Mouse (Mus musculus): ENCODE data around the gene Tsku. TPM values are rescaled to one million over a fixed set of nuclear protein-coding genes. Genes with fewer than 3 reads are reported as not detected.
A peak's percentile ranks its signal among the peaks of the same experiment; 100 is the strongest.

Gene Tsku
- polyA plus RNA-seq, 1 experiment from 2014 or later, result 14.5 TPM

- Histone ChIP-seq H3K4me1 (replicated peaks; ENCODE audit: control insufficient read depth, insufficient read depth, low read length) (no peaks in the 10 kb centered on the region), H3K4me3 (ENCODE audit: low read depth, low read length) (no peak overlapping the region), H3K4me2 (ENCODE audit: low read length) (no peak overlapping the region), H3K9ac (ENCODE audit: low read length) (no peak overlapping the region), H3K27ac (ENCODE audit: low read depth) (no peak overlapping the region), H3K36me3 (ENCODE audit: control insufficient read depth, insufficient read depth, low read length) (no peaks in the 10 kb centered on the region), H3K9me3 (ENCODE audit: control insufficient read depth, low read length) (no peaks in the 10 kb centered on the region), H3K27me3 (replicated peaks; ENCODE audit: control insufficient read depth, insufficient read depth, low read length) (0 out of 2 replicates have a peak, but pooled peaks cover 6% of the 10 kb centered on the region)
- ATAC-seq (replicated peaks; ENCODE audit: low FRiP score, low TSS enrichment, low read depth) (no peak), DNase-seq (ENCODE audit: low spot score) (no peak)
- 52% methylated on average over 3 of the region's 3 CpGs for WGBS
Observed at GRCm38 (mm10) chr7:98342249-98342648, 18.9 kb downstream of the Tsku start.

- Histone ChIP-seq H3K4me2 (ENCODE audit: low read length) (peak overlapping the region; percentile 71), H3K36me3 (ENCODE audit: control insufficient read depth, insufficient read depth, low read length) (no peaks in the 10 kb centered on the region), H3K4me1 (replicated peaks; ENCODE audit: control insufficient read depth, insufficient read depth, low read length) (no peaks in the 10 kb centered on the region), H3K27me3 (replicated peaks; ENCODE audit: control insufficient read depth, insufficient read depth, low read length) (0 out of 2 replicates have a peak, but pooled peaks cover 6% of the 10 kb centered on the region), H3K4me3 (ENCODE audit: low read depth, low read length) (peak overlapping the region; percentile 30), H3K9ac (ENCODE audit: low read length) (peak overlapping the region; percentile 41), H3K9me3 (ENCODE audit: control insufficient read depth, low read length) (no peaks in the 10 kb centered on the region), H3K27ac (ENCODE audit: low read depth) (no peak overlapping the region)
- ATAC-seq (replicated peaks; ENCODE audit: low FRiP score, low TSS enrichment, low read depth) (peak; percentile 77), DNase-seq (ENCODE audit: low spot score) (peak; percentile 96)
- WGBS, result 2% methylated on average over 13 of the region's 13 CpGs
Observed at GRCm38 (mm10) chr7:98341475-98341874, 19.7 kb downstream of the Tsku start.

GRCm38 (mm10) chr7:98340343-98340742 is 20.8 kb downstream of the Tsku start:
- Histone ChIP-seq H3K9ac (ENCODE audit: low read length) (no peak overlapping the region), H3K9me3 (ENCODE audit: control insufficient read depth, low read length) (no peaks in the 10 kb centered on the region), H3K27me3 (replicated peaks; ENCODE audit: control insufficient read depth, insufficient read depth, low read length) (0 out of 2 replicates have a peak, but pooled peaks cover 6% of the 10 kb centered on the region), H3K4me3 (ENCODE audit: low read depth, low read length) (no peak overlapping the region), H3K4me1 (replicated peaks; ENCODE audit: control insufficient read depth, insufficient read depth, low read length) (no peaks in the 10 kb centered on the region), H3K36me3 (ENCODE audit: control insufficient read depth, insufficient read depth, low read length) (no peaks in the 10 kb centered on the region), H3K4me2 (ENCODE audit: low read length) (no peak overlapping the region), H3K27ac (ENCODE audit: low read depth) (no peak overlapping the region)
- ATAC-seq (replicated peaks; ENCODE audit: low FRiP score, low TSS enrichment, low read depth) (no peak), DNase-seq (ENCODE audit: low spot score) (no peak)
- WGBS, result 60% methylated on average over 5 of the region's 5 CpGs

GRCm38 (mm10) chr7:98333987-98334386 is 27.1 kb downstream of the Tsku start:
- WGBS, result 86% methylated on average over 3 of the region's 3 CpGs
- ATAC-seq (replicated peaks; ENCODE audit: low FRiP score, low TSS enrichment, low read depth) (no peak), DNase-seq (ENCODE audit: low spot score) (no peak)
- H3K4me1 ChIP-seq (replicated peaks; ENCODE audit: control insufficient read depth, insufficient read depth, low read length), result peaks cover 10% of the 10 kb centered on the region
- no peak overlapping the region for H3K9ac ChIP-seq (ENCODE audit: low read length)
- no peak overlapping the region for H3K4me3 ChIP-seq (ENCODE audit: low read depth, low read length)
- no peaks in the 10 kb centered on the region for H3K36me3 ChIP-seq (ENCODE audit: control insufficient read depth, insufficient read depth, low read length)
- no peak overlapping the region for H3K27ac ChIP-seq (ENCODE audit: low read depth)
- H3K4me2 ChIP-seq (ENCODE audit: low read length), result no peak overlapping the region
- no peaks in the 10 kb centered on the region for H3K27me3 ChIP-seq (replicated peaks; ENCODE audit: control insufficient read depth, insufficient read depth, low read length)
- H3K9me3 ChIP-seq (ENCODE audit: control insufficient read depth, low read length), result no peaks in the 10 kb centered on the region

GRCm38 (mm10) chr7:98333507-98333906 is 27.6 kb downstream of the Tsku start:
- Histone ChIP-seq H3K36me3 (ENCODE audit: control insufficient read depth, insufficient read depth, low read length) (no peaks in the 10 kb centered on the region), H3K27me3 (replicated peaks; ENCODE audit: control insufficient read depth, insufficient read depth, low read length) (no peaks in the 10 kb centered on the region), H3K4me3 (ENCODE audit: low read depth, low read length) (no peak overlapping the region), H3K4me2 (ENCODE audit: low read length) (no peak overlapping the region), H3K9ac (ENCODE audit: low read length) (no peak overlapping the region), H3K27ac (ENCODE audit: low read depth) (no peak overlapping the region), H3K4me1 (replicated peaks; ENCODE audit: control insufficient read depth, insufficient read depth, low read length) (peaks cover 10% of the 10 kb centered on the region), H3K9me3 (ENCODE audit: control insufficient read depth, low read length) (no peaks in the 10 kb centered on the region)
- DNase-seq (ENCODE audit: low spot score) (no peak), ATAC-seq (replicated peaks; ENCODE audit: low FRiP score, low TSS enrichment, low read depth) (no peak)
- whole genome bisulfite sequencing, result 94% methylated on average over 5 of the region's 5 CpGs

GRCm38 (mm10) chr7:98332678-98333397 is 28.3 kb downstream of the Tsku start:
- H3K4me2 ChIP-seq (ENCODE audit: low read length), result no peak overlapping the region
- no peak overlapping the region for H3K9ac ChIP-seq (ENCODE audit: low read length)
- no peaks in the 10 kb centered on the region for H3K9me3 ChIP-seq (ENCODE audit: control insufficient read depth, low read length)
- no peaks in the 10 kb centered on the region for H3K27me3 ChIP-seq (replicated peaks; ENCODE audit: control insufficient read depth, insufficient read depth, low read length)
- no peak overlapping the region for H3K27ac ChIP-seq (ENCODE audit: low read depth)
- peaks cover 10% of the 10 kb centered on the region for H3K4me1 ChIP-seq (replicated peaks; ENCODE audit: control insufficient read depth, insufficient read depth, low read length)
- H3K36me3 ChIP-seq (ENCODE audit: control insufficient read depth, insufficient read depth, low read length), result no peaks in the 10 kb centered on the region
- no peak overlapping the region for H3K4me3 ChIP-seq (ENCODE audit: low read depth, low read length)
- 52% methylated on average over 5 of the region's 5 CpGs for WGBS
- no peak for DNase-seq (ENCODE audit: low spot score)
- ATAC-seq (replicated peaks; ENCODE audit: low FRiP score, low TSS enrichment, low read depth), result no peak

- 5% methylated on average over 3 of the region's 3 CpGs for WGBS
- Histone ChIP-seq H3K27me3 (replicated peaks; ENCODE audit: control insufficient read depth, insufficient read depth, low read length) (no peaks in the 10 kb centered on the region), H3K27ac (ENCODE audit: low read depth) (no peak overlapping the region), H3K36me3 (ENCODE audit: control insufficient read depth, insufficient read depth, low read length) (no peaks in the 10 kb centered on the region), H3K9ac (ENCODE audit: low read length) (no peak overlapping the region), H3K9me3 (ENCODE audit: control insufficient read depth, low read length) (no peaks in the 10 kb centered on the region), H3K4me2 (ENCODE audit: low read length) (no peak overlapping the region), H3K4me3 (ENCODE audit: low read depth, low read length) (no peak overlapping the region), H3K4me1 (replicated peaks; ENCODE audit: control insufficient read depth, insufficient read depth, low read length) (peaks cover 10% of the 10 kb centered on the region)
- DNase-seq (ENCODE audit: low spot score), result no peak
- no peak for ATAC-seq (replicated peaks; ENCODE audit: low FRiP score, low TSS enrichment, low read depth)
Observed at GRCm38 (mm10) chr7:98331932-98332331, 29.2 kb downstream of the Tsku start.

- Histone ChIP-seq H3K4me3 (ENCODE audit: low read depth, low read length) (no peak overlapping the region), H3K4me1 (replicated peaks; ENCODE audit: control insufficient read depth, insufficient read depth, low read length) (peaks cover 10% of the 10 kb centered on the region), H3K4me2 (ENCODE audit: low read length) (no peak overlapping the region), H3K27me3 (replicated peaks; ENCODE audit: control insufficient read depth, insufficient read depth, low read length) (no peaks in the 10 kb centered on the region), H3K9me3 (ENCODE audit: control insufficient read depth, low read length) (no peaks in the 10 kb centered on the region), H3K27ac (ENCODE audit: low read depth) (no peak overlapping the region), H3K36me3 (ENCODE audit: control insufficient read depth, insufficient read depth, low read length) (no peaks in the 10 kb centered on the region), H3K9ac (ENCODE audit: low read length) (no peak overlapping the region)
- ATAC-seq (replicated peaks; ENCODE audit: low FRiP score, low TSS enrichment, low read depth) (no peak), DNase-seq (ENCODE audit: low spot score) (no peak)
- 61% methylated on average over 2 of the region's 2 CpGs for WGBS
Observed at GRCm38 (mm10) chr7:98330375-98331002, 30.6 kb downstream of the Tsku start.
